Mouse (Mus musculus): ENCODE data around the gene Cep131.

GRCm38 (mm10) chr11:120063326-120063725 is 23.3 kb downstream of the Cep131 start:
- no peak for TF ChIP-seq CTCF (IDR thresholded peaks at IDR 0.05; ENCODE audit: control insufficient read depth, insufficient read depth, low read length)
- no peak for TF ChIP-seq POLR2A (IDR thresholded peaks at IDR 0.05; ENCODE audit: borderline replicate concordance, control insufficient read depth, low read depth, low read length)

Data from bone marrow, adult 2 months (tissue).